Mouse (Mus musculus) kidney, postnatal 25 days (tissue): ENCODE data around the gene Ahr.

Experiments
- DNase-seq, 2 experiments: peaks; one replicate each; pipeline ENCODE4 v3.0.0; 2021; ENCODE audit warnings: mixed read lengths in 2 of 2

Ahr gene

GRCm38 (mm10) chr12:35501476-35501875, 33.4 kb downstream of the Ahr start:
- no peak for DNase-seq

- DNase-seq = no peak
Observed at GRCm38 (mm10) chr12:35495195-35495594, 39.6 kb downstream of the Ahr start.

GRCm38 (mm10) chr12:35480764-35481163, 54.1 kb downstream of the Ahr start:
- no peak for DNase-seq

- DNase-seq = no peak
Observed at GRCm38 (mm10) chr12:35478906-35479305, 55.9 kb downstream of the Ahr start.

GRCm38 (mm10) chr12:35463457-35463856, 71.4 kb downstream of the Ahr start:
- DNase-seq = peak in 1 of 2 experiments; percentile 29

- DNase-seq = no peak
Observed at GRCm38 (mm10) chr12:35462667-35463066, 72.2 kb downstream of the Ahr start.

GRCm38 (mm10) chr12:35459662-35460061, 75.2 kb downstream of the Ahr start:
- peak in 1 of 2 experiments; percentile 30 for DNase-seq
